Mouse (Mus musculus): ENCODE measurements around the gene Pbx4.

Gene Pbx4

GRCm38 (mm10) chr8:69808864-69809403 is 23.4 kb upstream of the Pbx4 start:
- DNase-seq (ENCODE audit: extremely low read depth, low read depth, low spot score), result no peak

- no peak for DNase-seq (ENCODE audit: extremely low read depth, low read depth, low spot score)
Observed at GRCm38 (mm10) chr8:69809820-69810219, 22.5 kb upstream of the Pbx4 start.

DNA sequence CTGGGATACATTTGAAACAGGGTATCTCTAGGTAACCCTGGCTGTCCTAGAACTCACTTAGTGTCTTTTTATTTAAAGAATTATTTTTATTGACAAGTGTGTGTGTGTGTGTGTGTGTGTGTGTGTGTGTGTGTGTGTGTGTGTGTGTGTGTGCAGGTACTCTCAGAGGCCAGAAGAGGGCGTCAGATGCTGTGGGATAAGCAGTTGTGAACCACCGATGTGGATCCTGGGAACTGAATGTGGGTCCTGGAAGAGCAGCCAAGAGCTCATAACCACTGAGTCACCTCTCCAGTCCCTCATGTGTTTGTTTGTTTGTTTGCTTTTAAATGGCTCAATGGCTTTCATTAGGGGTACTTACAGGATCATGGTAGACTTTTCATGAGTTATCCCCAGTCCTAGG is 17.4 kb upstream of the Pbx4 start:
- DNase-seq (ENCODE audit: extremely low read depth, low read depth, low spot score), result no peak

- DNase-seq (ENCODE audit: extremely low read depth, low read depth, low spot score), result no peak
Observed at GRCm38 (mm10) chr8:69815396-69815795, 16.9 kb upstream of the Pbx4 start.

DNA sequence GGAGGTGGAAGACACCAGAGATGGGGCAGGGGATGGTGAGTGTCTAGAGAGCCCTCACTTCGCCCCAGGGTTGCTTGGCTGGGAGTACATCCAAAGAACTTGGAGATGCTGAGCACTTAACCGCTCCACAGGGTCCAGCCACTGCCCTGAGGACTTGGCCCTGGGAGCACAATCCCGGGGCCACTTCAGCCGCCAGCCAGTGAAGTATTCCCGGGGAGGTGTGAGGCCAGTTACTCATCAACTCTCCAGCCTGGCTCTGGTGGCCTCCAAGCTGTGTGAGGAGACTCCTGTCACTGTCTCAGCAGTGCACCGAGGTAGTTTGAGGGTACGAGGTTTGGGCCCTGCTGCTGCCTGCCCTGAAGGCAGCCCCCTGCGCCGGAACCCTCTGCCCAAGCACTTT is 11.8 kb upstream of the Pbx4 start:
- no peak for DNase-seq (ENCODE audit: extremely low read depth, low read depth, low spot score)

DNA sequence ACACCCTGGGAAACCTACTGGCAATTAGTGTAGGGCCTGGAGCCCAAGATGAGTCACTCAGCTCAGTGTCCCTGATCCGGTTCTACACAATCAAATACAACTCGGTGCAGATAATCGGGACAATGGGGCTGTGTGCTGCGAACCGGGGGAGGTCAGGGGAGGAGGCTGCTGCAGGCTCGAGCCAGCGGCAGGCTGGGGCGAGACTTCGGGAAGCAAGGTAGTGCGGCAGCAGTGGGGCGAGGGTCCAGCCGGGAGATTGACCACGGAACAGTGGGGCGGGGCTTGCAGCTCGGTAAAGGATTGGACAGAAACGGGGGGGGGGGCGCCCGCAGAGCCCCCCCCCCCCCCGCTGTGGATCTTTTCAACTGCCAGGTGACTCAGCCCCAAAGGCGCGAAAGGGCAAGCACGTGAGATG is 10.3 kb upstream of the Pbx4 start:
- DNase-seq (ENCODE audit: extremely low read depth, low read depth, low spot score), result no peak

DNA sequence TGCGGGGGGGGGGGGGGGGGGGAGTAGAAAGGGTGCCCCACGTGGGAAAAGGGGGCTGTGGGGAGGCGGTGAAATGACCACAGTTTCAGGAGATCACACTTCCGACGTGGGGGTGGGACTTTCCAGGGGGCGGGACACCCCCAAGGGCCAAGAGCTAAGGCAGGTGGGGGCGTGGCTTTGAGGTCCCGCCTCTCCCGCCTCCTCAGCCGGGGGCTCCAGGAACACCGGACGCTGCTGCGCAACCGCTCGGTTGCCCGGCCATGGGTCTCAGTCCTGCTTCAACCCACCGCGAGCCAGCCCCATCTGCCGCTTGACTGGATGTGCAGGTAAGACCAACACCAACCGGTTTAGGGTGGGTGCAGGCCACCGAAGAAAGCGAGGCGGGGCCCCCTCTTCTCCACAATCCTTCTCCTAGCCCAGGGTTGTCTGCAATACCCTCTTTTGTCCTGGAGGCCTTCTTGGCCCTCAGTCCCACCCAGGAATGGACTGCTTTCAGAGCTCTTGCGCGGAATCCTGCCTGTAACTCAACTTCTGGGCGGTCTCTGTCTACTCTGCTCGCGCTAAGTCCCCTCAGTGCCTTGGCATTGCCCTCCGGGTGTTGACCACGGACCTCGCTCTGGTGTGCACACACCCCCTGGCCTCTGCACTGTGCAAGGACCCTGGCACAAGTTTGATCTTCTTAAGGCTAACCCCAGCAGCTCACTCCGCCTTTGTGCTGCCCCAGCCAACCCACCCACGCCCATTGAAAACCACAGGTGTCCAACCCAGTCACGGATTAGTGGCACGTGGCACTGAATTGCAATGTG is 9.7 kb upstream of the Pbx4 start, which contains the start of gene Lpar2:
Lpar2 (plus strand) TSS at position 44 of the 806 bp plus-strand sequence.
- peak; percentile 46 for DNase-seq (ENCODE audit: extremely low read depth, low read depth, low spot score)

DNA sequence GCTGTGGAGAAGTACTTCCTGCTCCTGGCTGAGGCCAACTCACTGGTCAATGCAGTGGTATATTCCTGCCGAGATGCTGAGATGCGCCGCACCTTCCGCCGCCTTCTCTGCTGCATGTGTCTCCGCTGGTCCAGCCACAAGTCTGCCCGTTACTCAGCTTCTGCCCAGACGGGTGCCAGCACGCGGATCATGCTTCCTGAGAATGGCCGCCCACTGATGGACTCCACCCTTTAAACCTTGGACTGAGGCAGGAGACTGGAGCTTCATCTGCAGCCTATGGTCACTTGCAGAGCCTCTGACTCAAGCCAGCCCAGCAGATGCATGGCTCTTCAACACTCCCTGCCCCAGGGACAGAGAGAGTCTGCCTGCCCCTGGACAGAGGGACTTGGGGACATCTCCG is 5.9 kb upstream of the Pbx4 start:
- DNase-seq (ENCODE audit: extremely low read depth, low read depth, low spot score), result no peak

- DNase-seq (ENCODE audit: extremely low read depth, low read depth, low spot score), result no peak
Observed at GRCm38 (mm10) chr8:69837057-69837682, 4.9 kb downstream of the Pbx4 start.

- no peak for DNase-seq (ENCODE audit: extremely low read depth, low read depth, low spot score)
Observed at GRCm38 (mm10) chr8:69847167-69848065, 15.1 kb downstream of the Pbx4 start.

DNA sequence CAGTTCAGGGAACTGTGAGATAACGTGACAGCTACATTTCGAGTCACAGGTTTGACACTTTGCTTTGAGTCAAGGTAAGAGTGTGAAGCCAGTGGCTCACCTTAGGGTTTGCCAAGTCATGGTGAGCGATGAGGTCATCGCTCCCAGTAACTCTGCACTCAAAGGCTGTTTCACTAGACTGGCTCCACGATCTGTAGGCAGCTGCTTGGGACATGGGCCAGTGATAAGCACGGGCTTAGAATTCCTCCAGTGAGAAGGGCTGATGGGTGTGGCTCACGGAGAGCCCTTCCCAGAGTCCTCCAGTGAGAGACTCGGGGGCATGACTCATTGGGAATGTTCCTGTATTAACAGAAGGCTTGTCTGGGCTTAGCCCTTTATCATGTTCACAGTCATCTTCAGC is 16.7 kb downstream of the Pbx4 start:
- peak; percentile 64 for DNase-seq (ENCODE audit: extremely low read depth, low read depth, low spot score)

DNA sequence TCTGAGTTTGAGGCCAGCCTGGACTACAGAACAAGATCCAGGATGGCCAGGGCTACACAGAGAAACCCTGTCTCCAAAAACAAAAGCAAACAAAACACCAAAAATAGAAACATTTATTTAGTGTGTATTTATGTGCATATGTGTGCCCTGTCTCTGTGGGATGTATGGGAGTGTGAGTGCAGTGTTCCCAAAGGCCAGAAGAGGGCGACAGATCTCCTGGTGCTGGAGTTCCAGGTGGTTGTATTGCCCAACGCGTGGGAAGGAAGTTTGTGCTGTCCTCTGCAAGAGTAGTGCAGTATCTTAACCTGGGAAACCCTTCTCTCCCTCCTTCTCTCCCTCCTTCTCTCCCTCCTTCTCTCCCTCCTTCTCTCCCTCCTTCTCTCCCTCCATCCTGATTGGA is 17.6 kb downstream of the Pbx4 start:
- no peak for DNase-seq (ENCODE audit: extremely low read depth, low read depth, low spot score)

- no peak for DNase-seq (ENCODE audit: extremely low read depth, low read depth, low spot score)
Observed at GRCm38 (mm10) chr8:69850926-69851506, 18.7 kb downstream of the Pbx4 start.

DNA sequence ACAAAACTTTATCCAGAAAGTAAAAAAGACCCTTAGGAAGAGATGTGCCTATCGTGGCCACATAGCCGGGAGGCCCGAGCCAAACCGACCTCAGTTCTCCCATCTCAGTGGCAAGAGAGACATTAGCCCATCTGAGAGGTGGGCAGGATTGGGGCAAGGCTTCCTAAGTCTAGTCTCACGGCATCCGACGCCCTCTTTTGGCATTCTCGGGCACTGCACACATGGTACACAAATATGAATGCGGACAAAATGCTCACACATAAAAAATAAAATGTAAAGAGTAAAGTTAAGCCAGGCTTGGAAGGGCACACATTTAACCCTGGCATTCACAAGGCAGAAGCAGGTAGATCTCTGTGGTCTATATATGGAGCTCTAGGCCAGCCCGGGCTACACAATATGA is 21.6 kb downstream of the Pbx4 start:
- DNase-seq (ENCODE audit: extremely low read depth, low read depth, low spot score), result no peak

- DNase-seq (ENCODE audit: extremely low read depth, low read depth, low spot score), result no peak
Observed at GRCm38 (mm10) chr8:69860807-69861206, 28.5 kb downstream of the Pbx4 start.

DNA sequence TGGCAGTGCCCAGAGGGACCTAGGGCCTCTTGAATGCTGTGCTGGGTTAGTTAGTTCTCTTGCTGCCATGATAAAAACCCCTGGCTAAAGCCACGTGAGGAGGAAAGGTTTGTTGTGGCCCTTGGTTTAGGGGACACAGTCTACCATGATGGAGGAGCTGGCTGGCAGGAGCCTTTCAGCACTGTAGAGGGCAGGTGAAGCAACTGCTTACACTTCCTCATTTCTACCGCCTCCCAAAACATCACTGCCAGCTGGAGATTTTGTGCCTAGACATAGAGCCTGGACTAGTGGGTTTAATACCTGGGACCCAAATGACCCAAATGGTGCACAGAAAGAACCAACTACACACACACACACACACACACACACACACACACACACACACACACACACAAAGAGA is 29.0 kb downstream of the Pbx4 start:
- DNase-seq (ENCODE audit: extremely low read depth, low read depth, low spot score), result no peak

GRCm38 (mm10) chr8:69863387-69864020 is 31.2 kb downstream of the Pbx4 start:
- no peak for DNase-seq (ENCODE audit: extremely low read depth, low read depth, low spot score)

GRCm38 (mm10) chr8:69864180-69864579 is 31.9 kb downstream of the Pbx4 start:
- DNase-seq (ENCODE audit: extremely low read depth, low read depth, low spot score), result no peak

GRCm38 (mm10) chr8:69867696-69868326 is 35.5 kb downstream of the Pbx4 start:
- DNase-seq (ENCODE audit: extremely low read depth, low read depth, low spot score), result no peak

Data from fat pad, adult 2 months (tissue).